Mouse (Mus musculus) testis, postnatal 14 days (tissue): ENCODE results near the gene Rbm46.

Experiments used
- DNase-seq: peaks from one replicate; pipeline ENCODE4 v3.0.0; 2021; ENCODE audit warnings: low spot score

Gene Rbm46

DNA sequence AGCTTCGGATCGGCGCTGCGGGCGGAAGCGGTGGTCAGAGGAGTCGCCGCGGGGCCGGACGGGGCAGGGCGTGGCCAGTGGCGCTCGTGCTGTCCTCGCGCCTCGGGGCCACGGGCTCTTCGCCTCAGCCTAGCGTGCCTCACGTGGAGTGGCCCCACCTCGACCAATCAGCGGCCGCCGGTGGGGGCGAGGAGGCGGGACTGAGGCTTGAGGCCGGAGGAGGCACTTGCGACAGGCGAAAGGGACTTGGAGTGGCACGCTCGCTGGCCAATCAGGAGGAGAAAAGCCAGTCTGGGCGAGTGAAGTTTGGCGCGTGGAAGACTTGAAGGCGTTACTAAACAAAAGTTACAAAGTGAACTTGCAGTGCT is at the start of gene Rbm46:
TSS of gene Rbm46 (minus strand) at position 112 of the 368 bp plus-strand sequence.
- peak; percentile 100 for DNase-seq

DNA sequence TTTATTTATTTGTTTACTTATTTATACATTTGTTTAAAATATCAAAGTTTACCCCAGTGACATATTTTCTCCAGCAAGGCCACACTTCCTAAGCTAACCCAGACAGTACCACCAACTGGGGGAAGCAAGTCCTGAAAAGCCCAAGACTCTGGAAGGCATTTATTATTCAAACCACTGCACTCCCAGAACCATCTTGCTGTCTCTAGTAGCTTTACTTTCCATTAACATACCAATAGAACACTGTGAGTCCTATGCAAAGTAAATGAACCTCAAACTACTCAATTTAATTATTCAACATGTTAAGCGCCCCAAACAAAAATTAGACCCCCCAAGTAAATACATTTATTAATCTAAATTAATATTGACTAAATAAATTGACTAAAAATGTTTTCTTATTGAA is 39.3 kb upstream of the Rbm46 start:
- DNase-seq, result no peak

DNA sequence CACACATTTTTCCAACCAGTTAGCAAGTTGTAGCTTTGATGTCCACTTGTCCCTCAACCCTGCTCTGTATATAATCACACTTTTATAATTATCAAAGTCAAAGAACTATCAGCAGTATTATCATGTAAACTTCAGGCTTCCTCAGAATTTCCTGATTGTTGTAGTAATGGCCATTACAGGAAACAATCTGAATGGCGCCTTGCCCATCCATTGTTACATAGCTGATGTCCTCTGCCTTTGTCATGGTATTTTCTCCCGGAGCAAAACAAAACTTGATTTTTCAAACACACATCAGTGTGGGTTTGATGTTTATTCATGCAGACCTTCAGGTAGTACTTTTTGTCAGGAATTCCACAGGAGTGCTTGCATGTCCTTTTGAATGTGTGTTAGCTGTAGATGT is 32.4 kb upstream of the Rbm46 start:
- no peak for DNase-seq

DNA sequence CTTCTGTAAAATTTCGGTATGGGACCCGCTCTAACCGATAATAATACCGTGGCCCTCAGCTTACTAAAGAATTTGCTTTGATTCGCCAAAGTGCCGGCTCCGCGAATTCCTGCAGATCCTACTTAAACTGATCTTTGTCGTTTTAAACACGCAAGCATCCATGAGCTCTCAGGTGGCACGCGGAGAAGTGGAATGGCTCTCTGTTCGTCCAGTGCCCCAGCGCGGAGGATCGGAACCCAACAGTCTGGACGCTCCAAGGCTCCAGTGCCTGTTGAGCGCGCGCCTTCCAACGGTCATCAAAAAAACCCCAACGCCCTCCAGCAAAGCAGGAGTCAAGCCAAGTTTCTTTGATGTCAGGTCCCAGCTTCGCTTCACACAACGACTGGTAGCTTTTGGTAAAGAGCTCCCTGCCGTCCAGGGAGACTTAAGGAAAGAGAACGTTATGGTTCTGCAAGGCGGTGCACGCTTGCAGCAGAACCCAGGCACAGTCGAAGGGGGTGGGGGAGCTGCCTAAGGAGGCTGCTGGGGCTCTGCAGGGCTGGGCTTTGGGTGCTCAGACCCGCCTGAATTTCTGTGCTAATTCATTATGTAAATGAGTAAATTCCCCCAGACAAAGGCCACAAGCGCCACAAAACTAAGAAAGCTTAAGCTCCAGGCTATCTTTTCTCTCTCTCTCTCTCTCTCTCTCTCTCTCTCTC is 28.1 kb upstream of the Rbm46 start:
- DNase-seq, result peak; percentile 18

DNA sequence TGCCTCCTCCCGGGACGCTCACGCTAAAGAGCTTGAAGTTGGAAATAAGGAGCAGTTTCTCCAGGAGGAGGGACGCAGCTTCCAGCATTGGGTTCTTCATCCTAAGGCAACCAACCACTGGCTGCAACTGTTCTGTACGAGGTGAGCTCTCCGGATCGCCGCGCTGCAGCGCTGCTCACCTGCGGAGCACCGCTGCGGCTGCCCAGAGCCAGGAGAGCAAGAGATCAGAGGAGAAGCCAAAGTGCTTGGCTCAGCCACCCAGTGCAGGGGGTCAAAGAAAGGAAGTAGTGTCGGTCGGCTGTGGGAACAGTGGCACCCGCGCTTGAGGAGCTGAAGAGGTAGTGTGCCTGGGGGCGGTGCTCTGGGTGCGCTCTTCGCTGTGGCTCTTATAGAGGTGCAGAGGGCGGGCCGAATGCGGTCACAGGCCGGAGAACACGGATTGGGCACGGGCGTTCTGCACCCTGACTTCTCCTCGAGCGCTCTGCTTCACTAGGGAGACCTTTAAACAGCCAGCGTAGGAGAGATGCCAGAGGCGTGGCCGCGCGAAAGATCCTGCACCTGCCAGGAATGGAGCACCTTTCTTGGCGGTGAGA is 27.4 kb upstream of the Rbm46 start, which contains the start of gene Lrat:
TSS of gene Lrat (minus strand) at position 361 of the 593 bp plus-strand sequence.
- peak; percentile 35 for DNase-seq

DNA sequence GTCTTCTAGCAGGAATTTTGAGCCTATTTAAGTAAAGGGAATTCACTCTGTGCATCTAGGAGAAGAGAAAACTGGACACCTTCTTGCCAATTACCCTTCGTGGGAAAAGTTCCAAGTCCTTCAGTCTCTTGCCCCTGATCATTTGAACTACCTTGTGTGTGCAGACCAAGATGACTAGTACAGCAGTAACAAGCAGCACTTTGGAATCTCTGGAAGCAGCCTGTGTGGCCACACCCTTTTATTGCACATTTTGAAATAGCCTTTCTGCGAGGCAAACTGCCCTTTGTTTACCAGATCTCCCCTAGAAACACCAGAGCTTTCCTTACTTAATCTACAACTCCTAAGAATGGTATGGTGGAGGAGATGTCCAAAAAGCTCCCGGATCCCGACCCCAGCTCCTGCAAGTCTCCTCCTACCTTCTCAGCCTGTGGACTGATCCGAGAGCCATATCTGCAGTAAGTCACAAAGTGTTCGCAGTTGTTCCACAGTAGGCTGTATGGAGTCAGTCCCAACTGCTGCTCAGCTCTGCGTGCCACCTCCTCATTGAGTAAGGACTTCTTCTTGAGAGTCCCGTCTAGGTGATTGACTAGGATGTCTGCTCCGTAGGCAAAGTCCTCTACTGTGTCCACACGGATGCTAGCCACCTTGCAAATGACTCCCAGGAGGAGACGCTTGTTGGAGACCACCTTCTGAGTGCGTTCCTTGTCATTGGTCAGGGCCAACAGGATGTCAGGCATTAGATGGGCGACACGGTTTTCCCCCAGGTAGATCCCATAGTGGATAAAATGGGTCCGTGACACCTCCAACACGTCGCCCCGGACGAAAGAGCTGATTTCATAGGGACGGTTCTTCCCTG is 26.7 kb upstream of the Rbm46 start:
- DNase-seq, result no peak

DNA sequence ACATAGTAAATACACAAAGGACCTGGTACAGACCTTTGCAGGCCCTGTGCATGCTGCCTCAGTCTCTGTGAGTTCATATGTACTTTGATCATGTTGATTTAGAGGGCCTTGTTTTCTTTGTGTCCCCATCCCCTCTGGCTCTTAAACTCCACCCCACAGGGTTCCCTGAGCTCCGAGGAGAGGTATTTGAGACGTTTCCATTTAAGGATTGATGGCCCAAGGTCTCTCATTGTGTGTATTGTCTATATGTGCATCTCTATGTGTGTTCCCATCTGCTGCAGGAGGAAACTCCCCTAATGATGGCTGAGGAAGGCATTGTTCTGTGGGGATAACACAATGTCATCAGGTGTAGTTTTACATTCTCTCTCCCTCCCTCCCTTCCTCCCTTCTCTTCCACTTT is 12.6 kb upstream of the Rbm46 start:
- DNase-seq, result no peak

DNA sequence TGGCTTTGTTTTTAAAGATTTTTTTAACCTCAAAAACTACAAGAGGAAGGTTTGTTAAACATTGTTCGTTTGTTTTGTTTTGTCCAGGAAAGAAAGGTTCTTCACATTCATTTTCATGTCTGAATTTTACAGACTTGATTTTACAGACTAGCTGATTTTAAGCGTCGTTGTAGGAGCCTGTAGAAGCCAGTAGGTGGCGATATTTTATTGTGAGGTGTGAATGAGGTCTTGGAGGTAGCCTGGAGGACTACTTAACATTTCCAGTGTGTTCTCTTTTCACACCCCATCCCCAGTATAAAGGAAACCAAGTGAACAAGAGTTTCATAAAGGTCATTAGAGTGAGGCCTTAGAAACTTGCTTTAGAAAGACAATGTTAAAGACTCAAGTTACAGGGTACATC is 975 bp upstream of the Rbm46 start:
- DNase-seq, result peak; percentile 39

DNA sequence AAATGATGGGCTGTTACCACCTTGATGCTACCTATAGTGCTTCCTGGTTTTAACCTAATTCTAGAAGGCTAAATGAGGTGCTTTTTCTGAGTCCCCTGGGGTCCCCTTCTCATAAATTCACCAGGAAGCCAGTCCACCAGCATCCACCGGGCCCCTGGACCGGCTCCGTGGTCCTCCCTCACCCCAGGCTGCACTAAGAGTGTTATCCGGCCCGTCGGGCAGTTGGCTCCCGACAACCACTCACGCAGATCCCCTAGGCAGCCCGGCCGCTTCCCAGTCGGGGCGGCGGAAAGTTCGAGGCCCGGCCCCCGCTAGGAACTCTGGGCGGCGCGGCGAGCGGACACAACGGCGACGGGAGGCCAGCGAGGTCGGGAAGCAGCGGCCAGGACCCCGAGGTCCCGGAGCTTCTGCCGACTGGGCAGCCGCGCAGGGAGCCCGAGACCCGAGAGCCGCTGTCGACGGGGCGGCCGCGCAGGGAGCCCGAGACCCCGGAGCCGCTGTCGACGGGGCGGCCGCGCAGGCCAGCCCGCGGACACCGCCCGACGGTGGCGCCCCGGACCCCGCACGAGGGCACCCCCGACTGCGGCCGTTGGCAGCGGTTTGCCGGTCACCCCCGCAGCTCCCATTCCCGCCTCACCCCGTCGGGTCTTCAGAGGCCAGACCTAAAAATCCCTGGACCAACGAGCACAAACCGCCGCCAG is 462 bp downstream of the Rbm46 start:
- no peak for DNase-seq

DNA sequence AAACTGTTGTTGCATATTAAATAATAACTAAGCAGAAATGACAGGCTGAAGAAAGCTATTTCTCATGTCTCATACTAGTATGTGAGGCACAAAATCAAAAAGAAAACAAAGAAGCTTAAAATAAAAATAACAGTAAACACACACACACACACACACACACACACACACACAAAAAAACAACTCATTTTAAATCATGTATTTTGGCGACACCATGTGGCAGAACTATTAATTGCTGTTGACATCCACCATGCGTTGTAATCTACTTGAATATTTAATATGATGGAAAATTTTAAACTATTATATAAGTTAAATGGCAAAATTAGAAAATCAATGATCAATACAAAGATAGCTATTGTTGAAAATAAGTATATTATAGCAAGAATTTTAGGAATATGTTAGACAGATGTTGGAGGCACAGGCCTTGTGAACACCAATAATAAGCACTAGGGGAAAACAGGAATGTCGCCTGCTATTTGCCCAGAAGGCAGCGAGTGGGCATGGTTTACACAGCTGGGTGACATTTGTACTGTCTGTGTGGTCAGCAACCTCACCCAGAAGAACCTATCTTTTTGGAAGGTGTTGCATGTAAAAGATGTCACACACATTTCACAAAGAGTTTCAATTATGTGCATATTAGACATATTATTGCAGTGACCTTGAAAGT is 18.7 kb downstream of the Rbm46 start:
- DNase-seq, result no peak

DNA sequence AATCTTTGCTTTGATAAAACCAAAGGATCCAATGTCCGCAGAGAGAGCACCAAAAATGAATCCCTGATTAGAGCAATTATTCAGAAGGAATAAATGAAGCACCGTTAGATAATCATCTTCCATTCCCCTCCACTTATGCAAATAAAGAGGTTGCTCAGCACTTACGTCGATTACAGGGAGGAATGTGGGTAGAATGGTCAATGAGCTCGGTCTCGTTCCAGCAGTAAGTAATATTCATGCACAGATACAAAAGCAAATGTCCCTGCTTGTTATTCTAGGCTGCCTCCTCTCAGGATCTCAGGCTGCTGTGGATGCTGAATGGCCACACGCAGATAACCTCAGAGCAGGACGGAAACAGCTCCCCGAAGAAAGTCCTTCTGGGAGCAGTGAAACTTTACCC is 51.1 kb downstream of the Rbm46 start:
- no peak for DNase-seq

DNA sequence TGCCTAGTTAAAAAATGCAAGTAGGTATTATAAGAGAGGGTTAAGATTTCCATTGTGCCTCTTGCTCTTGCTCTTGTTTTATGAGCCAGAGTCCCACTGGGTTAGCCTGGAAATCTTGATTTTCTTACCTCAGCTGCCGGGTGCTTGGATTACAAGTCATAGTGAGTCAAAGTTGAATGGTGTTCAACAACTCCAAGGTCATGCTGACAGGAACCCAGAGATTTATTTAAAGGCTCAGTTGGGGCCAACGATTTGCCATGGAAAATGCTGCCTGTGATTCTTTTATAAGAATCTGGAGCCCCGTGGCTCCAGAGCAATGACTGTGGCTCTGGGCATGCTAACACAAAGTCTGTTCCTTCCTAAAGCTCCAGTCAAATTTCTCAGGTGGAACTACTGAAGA is 64.4 kb downstream of the Rbm46 start:
- DNase-seq, result no peak

DNA sequence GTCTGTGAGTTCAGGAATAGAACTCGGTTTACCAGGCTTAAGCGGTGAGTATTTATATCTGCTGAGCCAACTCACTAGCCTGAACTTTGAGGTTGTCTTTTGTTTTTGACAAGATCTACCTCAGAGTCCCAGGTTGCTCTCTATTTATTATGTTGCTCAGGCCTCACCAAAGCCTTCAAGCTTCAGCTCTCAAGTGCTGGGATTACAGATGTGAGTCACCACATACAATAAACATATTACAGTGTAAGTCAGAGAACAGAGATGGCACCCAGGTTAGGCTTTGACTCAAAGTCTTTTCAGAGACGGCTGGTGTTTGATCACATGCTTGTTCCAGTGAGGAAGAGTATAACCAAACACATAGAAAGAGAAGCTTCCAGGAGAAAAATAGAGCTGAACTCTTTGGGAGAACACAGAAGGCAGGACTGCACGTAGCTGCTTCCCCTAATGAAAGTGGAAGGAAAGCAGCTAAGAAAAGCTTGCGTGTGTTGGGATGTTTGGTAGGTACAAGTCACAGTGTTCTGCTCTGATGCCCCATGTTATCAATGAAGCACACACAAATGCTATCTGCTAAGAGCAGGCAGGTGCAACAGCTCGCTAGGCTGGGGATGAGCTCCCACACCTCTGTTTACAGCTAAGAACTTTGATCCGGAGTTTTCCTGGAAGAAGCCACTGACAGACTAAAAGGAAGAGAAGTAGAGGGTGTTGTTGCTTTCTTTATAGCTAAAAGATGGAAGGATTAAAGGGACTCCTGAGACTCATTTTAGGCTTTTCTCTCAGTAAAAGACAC is 65.8 kb downstream of the Rbm46 start:
- no peak for DNase-seq

DNA sequence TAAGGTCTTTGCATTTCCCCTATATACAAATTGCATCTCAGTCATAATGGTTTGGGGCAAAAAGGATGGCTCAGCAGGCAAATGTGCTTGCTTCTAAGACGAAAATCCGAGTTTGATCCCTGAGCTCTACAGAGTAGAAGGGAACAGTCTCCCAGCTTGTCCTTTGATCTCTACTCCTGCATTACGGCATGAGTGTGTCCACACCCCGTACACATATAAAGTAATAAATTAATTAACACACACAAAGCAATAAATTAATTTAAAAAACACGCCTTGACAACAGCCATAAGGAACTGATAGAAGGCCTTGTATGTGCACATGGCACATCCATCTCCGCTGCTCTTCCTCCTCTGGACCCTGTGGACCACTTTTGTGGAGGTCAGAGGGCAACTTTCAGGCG is 66.5 kb downstream of the Rbm46 start:
- DNase-seq, result no peak

DNA sequence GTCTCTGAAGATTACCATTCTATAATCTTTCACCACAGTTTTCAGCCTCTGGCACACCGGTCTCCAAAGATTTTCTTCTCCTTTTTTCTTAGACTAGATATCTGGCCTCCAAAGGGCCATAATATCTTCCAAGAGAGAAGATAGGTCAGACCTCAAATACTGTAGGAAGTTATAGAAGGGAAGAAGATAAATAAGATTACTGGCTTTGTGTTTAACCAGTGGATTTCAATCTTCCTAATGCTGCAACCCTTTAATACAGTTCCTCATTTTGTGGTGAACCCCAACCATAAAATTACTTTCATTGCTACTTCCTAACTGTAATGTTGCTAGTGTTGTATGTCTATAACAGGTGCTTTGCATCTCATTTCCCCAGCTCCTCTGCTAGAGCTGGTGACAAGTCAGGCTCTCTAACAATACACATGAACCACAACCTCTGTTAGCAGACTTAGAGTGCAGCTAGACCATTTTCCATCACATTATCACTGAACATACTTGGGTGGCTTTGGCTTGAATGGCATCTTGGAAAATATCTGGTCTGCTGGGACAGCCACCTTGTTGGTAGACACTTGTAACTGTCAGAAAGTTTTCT is 67.9 kb downstream of the Rbm46 start:
- no peak for DNase-seq

DNA sequence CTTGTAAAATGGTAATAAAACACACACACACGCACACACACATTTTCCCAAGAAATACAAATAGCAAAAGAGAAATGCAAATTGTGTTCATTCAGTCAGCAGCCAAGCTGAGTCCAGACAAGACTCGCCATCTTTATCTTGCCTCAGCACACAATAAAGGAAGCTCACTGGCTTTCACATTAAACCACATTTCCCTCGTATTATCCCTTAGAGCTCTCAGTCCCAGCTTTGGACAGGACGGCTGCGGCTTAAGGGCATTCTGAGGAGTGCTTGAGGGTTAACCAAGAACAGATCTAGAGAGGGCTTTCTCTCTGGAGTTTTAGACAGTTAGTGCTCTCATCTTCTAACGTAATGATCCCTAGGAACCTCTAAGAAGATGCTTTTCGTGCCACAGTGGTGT is 71.0 kb downstream of the Rbm46 start:
- no peak for DNase-seq

DNA sequence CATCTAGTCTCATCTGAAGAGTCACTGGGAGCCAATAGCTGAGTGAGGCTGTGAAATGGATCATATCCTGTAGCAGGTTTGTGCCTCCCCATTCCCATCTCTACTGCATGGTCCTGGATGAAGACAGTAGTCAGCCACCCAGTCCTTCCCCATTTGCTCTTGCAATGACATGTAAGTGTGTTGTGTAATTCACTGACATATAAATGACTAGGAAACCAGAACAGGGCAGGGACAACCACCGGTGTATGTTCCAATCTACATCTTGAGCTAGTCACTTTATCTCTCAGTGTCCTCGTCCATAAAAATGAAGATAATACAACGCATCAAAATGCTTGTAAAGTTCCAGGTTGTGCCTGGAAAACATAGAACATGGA is 75.8 kb downstream of the Rbm46 start:
- DNase-seq, result no peak

DNA sequence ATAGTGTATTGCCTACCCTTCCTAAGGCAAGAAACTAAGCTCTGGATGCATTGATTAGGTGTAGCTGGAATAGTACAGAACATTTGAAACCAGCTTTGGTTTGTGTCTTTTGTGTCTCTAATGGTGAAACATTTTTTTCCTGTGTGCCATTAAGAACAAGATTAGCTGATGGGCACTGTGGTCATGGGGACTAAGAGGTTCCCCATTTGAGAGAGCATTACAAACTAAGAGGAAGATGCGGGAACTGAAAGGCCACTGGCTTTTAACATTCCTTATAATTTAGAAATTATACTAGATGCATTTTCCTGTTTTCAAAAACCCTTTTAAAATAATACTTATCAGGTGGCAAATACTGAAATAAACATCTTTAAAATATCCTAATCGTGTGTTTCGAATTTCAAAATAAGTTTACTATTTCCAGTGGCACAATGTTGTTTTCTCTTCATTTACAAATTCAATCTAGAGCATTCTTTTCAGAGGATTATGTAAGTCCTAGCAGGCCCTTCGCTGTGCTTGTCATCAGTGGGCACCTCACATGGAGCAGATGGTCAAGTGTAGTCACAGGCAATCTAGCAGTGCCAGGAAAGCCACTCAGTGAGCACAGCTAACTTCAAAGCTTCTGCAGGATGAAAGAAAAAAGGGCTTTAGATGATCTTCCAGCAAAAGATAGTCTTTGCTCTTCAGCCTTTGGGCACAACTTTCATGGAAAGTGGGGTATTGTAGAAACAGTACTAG is 76.4 kb downstream of the Rbm46 start:
- DNase-seq, result no peak

DNA sequence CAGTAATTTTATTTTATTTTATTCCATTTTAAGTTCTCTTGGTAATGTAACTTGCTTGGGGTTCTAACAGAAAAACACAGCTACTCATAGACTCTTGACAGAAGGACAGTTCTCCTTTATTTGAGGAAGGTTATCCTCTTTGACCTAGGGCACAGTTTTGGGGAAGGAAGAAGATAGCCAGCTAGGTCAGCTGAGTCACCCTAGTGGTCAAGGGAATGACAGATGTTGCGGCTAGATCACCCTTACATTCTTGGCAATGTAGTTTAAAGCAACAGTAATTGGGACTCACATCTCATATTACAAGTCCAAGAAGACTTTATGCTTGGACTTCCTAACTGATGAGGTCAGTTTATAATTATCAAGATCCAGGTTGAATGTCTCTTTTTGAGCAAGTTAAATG is 82.6 kb downstream of the Rbm46 start:
- DNase-seq, result no peak

DNA sequence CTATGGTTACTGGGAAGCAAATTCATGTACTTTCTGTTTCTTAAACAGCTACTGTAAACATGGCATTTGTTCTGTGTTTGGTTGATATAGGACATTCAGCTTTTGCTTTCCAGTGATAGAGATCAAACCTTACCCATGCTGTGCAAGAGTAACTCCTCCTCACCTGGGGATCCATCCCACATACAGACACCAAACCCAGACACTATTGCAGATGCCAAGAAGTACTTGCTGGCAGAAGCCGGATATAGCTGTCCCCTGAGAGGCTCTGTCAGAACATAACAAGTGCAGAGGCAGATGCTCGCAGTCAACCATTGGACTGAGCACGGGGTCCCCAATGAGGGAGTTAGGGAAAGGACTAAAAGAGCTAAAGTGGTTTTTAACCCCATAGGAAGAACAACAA is 84.6 kb downstream of the Rbm46 start:
- DNase-seq, result no peak
